Mouse (Mus musculus) forebrain, embryonic 13.5 days (tissue): ENCODE measurements around the gene Epor. TPM values are rescaled to one million over a fixed set of nuclear protein-coding genes. Genes with fewer than 3 reads are reported as not detected.

ENCODE experiments used
- ATAC-seq: fragments of 200-750 bp; cut with Nextera tagmentation; 2 replicates; pipeline ENCODE4 v1.8.0; 2017
- H3K27ac ChIP-seq: fragments of 300-500 bp; sonication (generic); 2 replicates; pipeline ENCODE4 v1.5.1; 2015; ENCODE audit warnings: inconsistent platforms, mild to moderate bottlenecking, moderate library complexity
- H3K27me3 ChIP-seq: fragments of 300-500 bp; sonication (generic); 2 replicates; pipeline ENCODE4 v1.6.1; 2015; ENCODE audit warnings: mild to moderate bottlenecking, inconsistent platforms
- H3K36me3 ChIP-seq: fragments of 300-500 bp; sonication (generic); 2 replicates; pipeline ENCODE4 v1.6.1; 2015; ENCODE audit warnings: mild to moderate bottlenecking, inconsistent platforms; ENCODE audit not compliant: poor library complexity, severe bottlenecking
- H3K4me1 ChIP-seq: fragments of 300-500 bp; sonication (generic); 2 replicates; pipeline ENCODE4 v1.6.1; 2015; ENCODE audit warnings: inconsistent platforms
- H3K4me2 ChIP-seq: fragments of 300-500 bp; sonication (generic); 2 replicates; pipeline ENCODE4 v1.6.1; 2015; ENCODE audit warnings: inconsistent platforms, mild to moderate bottlenecking, moderate library complexity
- H3K4me3 ChIP-seq: fragments of 300-500 bp; sonication (generic); 2 replicates; pipeline ENCODE4 v1.5.1; 2015; ENCODE audit warnings: mild to moderate bottlenecking, inconsistent platforms
- H3K9ac ChIP-seq: fragments of 300-500 bp; sonication (generic); 2 replicates; pipeline ENCODE4 v1.6.1; 2015; ENCODE audit warnings: mild to moderate bottlenecking, inconsistent platforms
- H3K9me3 ChIP-seq: fragments of 300-500 bp; sonication (generic); replicated peaks from 2 replicates; pipeline ENCODE4 v1.6.1; 2016; ENCODE audit warnings: inconsistent platforms
- WGBS: fragments of 180-500 bp; shearing (Covaris S2); methylation state at CpG from one replicate; pipeline ENCODE4 v1.1.7; 2015; 5-methylcytosine and 5-hydroxymethylcytosine counted together
- polyA plus RNA-seq: library from polyadenylated mRNA; unstranded; fragments of >200 nt; fragmentation: Nextera tagmentation; extraction: Ambion mirVana; gene quantifications from 2 replicates; pipeline ENCODE4 v1.2.1, GENCODE M21; 2015

Gene Epor
- 0.99 and 1.9 TPM in 2 replicates for polyA plus RNA-seq

DNA sequence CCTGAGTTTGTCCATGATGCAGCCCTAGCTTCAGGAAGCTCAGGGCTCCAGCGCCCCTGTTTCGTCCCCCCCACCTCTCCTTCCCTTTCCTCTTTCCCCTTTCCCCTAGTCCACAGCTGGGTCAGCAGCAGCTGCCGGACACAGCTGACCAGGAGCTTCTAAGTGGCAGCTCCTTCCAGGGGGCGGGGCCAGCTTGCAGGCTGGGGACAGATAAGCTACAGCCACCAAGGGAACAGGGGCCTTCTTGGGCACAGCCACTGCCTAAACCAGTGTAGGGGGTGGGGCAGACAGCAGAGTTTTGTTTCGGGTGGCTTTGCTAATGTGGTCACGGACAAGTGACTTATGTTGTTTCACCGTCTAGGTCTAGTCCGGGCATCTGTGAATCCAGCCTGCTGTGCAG, at the start of gene Epor:
Gene Epor (minus strand): TSS at position 90 of the 400 bp plus-strand sequence.
- WGBS, result 28% methylated on average over 8 of the region's 8 CpGs
- H3K27me3 ChIP-seq, result peaks cover 60% of the 10 kb centered on the region
- no peak for ATAC-seq

DNA sequence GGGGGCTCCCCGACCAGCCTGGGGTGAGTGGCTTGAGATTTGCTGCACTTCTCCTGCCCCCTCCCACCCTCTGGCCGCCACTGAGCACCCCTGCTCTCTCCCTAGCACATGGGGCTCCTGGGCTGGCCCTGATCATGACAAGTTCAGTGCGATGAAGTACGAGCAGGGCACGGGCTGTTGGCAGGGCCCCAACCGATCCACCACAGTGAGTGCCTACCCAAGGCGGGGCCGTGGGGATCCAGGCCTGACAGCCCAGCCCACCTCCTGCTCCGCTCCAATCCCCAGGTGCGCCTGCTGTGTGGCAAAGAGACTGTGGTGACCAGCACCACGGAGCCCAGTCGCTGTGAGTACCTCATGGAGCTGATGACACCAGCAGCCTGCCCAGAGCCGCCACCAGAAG, 49.4 kb upstream of the Epor start:
- no peak overlapping the region for H3K9ac ChIP-seq
- H3K4me2 ChIP-seq, result no peak overlapping the region
- no peak overlapping the region for H3K4me3 ChIP-seq
- peak; percentile 23 for ATAC-seq
- H3K36me3 ChIP-seq, result peaks cover 94% of the 10 kb centered on the region
- H3K27ac ChIP-seq, result no peak overlapping the region
- no peaks in the 10 kb centered on the region for H3K27me3 ChIP-seq
- H3K4me1 ChIP-seq, result no peaks in the 10 kb centered on the region
- WGBS, result 90% methylated on average over 13 of the region's 13 CpGs
- H3K9me3 ChIP-seq, result no peaks in the 10 kb centered on the region

More for the DNA sequence above, at the start of gene Epor:
- H3K9me3 ChIP-seq, result no peaks in the 10 kb centered on the region
- peak within 1 kb of the TSS; percentile 52 for H3K9ac ChIP-seq
- H3K4me3 ChIP-seq, result peak within 1 kb of the TSS; percentile 38
- H3K27ac ChIP-seq, result no peak within 1 kb of the TSS
- peak within 1 kb of the TSS; percentile 75 for H3K4me2 ChIP-seq
- H3K36me3 ChIP-seq, result no peaks in the 10 kb centered on the region
- H3K4me1 ChIP-seq, result peaks cover 23% of the 10 kb centered on the region

DNA sequence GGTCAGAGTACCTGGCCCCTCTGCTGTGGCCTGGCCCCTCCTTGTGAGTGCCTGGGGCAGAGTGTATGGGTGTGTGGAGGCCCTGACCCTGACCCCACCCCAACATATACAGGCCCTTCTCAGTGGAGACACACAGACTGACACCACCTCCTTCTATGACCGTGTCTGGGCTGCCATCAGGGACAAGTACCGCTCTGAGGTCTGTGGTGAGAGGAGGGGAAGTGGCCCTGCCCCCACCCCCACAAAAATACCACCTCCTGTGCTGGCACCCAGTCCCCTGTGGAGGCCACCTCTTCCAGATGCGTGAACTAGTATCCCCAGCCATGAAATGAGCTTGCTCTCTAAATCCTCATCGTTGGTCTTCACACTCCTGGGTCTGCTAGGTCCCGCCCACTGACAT, 47.7 kb upstream of the Epor start:
- no peak overlapping the region for H3K9ac ChIP-seq
- 0 out of 2 replicates have a peak, but pooled peaks cover 2% of the 10 kb centered on the region for H3K4me1 ChIP-seq
- 87% methylated on average over 5 of the region's 5 CpGs for WGBS
- H3K4me3 ChIP-seq, result no peak overlapping the region
- ATAC-seq, result peak; percentile 22; the same call in 1 of the 2 replicates
- no peaks in the 10 kb centered on the region for H3K27me3 ChIP-seq
- H3K27ac ChIP-seq, result no peak overlapping the region
- no peaks in the 10 kb centered on the region for H3K9me3 ChIP-seq
- H3K36me3 ChIP-seq, result peaks cover 96% of the 10 kb centered on the region
- no peak overlapping the region for H3K4me2 ChIP-seq

DNA sequence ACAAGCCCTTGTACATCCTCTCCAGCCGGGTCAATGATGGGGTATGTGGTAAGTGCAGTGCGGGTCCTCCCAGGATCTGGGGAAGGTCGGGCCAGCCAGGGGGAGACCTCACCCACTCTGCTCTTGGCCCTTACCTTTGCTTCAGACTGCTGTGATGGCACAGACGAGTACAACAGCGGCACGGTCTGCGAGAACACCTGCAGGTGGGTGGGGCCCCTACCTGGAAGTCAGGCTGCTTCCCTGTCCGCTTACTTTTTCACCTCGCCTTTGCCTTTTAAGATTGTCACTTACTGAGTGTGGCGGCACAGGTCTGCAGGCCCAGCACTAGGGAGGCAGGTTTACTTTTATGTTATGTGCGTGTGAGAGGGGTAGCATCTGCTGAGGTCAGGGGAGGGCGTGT, 41.2 kb upstream of the Epor start:
- Histone ChIP-seq H3K4me2 (0 out of 2 replicates have a peak overlapping the region, but pooled peaks have one; percentile 1), H3K36me3 (peaks cover 57% of the 10 kb centered on the region), H3K27me3 (no peaks in the 10 kb centered on the region), H3K9ac (no peak overlapping the region), H3K4me1 (peaks cover 37% of the 10 kb centered on the region), H3K4me3 (0 out of 2 replicates have a peak overlapping the region, but pooled peaks have one; percentile 67), H3K27ac (no peak overlapping the region), H3K9me3 (no peaks in the 10 kb centered on the region)
- 91% methylated on average over 12 of the region's 12 CpGs for WGBS
- ATAC-seq, result no peak

DNA sequence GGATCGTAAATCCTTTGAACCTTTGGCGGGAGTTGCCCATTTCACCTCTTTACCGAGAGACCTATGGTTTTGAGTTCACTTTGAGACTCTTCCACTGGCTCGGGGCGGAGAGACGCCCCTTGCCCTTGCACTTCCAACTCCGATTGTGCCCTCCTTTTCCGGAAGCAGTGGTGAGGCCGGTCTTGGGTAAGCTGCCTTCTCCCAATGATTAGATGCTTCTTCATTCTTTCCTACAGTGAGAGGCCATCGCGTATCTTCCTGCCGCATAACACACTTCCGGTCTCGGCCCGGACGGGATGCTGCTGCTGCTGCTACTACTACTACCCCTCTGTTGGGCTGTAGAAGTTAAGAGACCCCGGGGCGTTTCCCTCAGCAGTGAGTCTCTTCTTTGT, 39.9 kb upstream of the Epor start:
- Histone ChIP-seq H3K36me3 (peaks cover 43% of the 10 kb centered on the region), H3K27me3 (no peaks in the 10 kb centered on the region), H3K4me3 (peak overlapping the region; percentile 67), H3K9ac (peak overlapping the region; percentile 73), H3K9me3 (no peaks in the 10 kb centered on the region), H3K27ac (peak overlapping the region; percentile 49), H3K4me2 (peak overlapping the region; percentile 90), H3K4me1 (peaks cover 37% of the 10 kb centered on the region)
- WGBS, result under 1% methylated on average over 18 of the region's 18 CpGs
- ATAC-seq, result peak; percentile 3

DNA sequence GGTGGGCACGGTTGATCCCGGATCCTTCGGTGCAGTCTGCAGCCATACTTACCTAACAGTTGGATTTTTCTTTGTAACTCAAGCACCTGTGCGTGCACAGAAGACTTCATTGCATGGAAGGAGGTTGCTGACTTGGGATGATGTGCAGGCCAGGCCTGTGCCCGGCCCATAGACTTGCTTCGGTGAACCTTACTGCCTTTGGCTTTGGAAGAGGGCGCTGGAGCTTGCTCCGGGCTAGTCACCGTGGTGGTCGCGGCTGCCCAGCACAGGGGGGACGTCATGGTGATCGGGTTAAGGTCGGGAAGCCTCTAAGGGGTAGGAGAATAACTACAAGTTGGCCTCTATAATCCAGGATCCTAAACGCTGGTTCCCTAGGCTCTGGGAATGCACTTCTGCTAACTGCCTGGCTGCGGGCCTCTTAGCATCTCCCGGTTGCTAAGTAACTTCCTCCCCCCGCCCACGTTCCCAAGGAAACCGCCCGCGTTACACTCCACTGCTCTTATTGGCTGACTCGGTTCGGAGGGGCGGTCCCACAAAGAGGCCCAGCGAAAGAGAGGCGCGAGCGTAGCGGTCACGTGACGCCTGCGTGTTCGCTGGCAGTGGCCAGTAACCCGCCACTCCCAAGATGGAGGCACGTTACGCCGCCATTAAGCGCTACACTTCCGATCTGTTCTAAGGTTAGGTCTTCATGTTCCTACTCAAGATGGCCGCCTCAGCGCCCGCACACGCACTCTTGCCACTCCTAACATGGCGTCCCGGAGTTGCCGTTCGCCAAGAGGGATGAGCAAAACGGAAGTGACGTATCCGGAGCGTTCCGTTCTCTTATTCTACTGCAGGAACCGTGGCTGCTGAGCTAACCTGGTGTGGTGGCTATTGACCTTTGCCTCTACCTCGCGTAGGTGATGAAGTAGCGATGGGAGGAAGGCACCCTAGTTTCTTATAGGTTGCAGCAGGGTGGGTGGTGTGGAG, 39.2 kb upstream of the Epor start, which contains the start of the genes Ccdc151 and Prkcsh:
Gene Ccdc151 (minus strand): TSS at position 441 of the 969 bp plus-strand sequence.
Gene Prkcsh (plus strand): TSS at position 613 of the 969 bp plus-strand sequence.
- Histone ChIP-seq H3K9me3 (no peaks in the 10 kb centered on the region), H3K27me3 (no peaks in the 10 kb centered on the region), H3K36me3 (peaks cover 37% of the 10 kb centered on the region), H3K4me2 (peak within 1 kb of the TSS; percentile 90), H3K27ac (peak within 1 kb of the TSS; percentile 66), H3K4me1 (peaks cover 37% of the 10 kb centered on the region), H3K9ac (peak within 1 kb of the TSS; percentile 73), H3K4me3 (peak within 1 kb of the TSS; percentile 67)
- peak; percentile 99 for ATAC-seq
- 5% methylated on average over 57 of the region's 57 CpGs for WGBS

DNA sequence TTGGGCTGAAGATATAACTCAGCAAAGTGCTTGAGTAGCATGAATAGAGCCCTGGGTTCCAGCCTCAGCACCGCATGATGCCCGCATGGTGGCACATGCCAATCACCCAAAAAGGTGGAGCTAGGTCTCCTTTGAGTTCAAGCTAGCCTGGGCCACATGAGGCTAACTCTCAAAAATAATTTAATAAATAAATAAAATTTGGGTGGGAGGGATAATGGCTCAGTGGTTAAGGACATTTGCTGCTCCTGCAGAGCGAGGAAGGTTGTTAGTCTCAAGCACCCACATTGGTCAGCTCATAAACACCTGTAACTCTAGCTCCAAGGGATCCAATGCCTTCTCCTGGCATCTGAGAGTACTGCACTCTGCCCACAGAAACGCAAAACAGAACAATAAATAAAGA, 38.3 kb upstream of the Epor start:
- Histone ChIP-seq H3K27ac (no peak overlapping the region), H3K9ac (no peak overlapping the region), H3K4me1 (peaks cover 37% of the 10 kb centered on the region), H3K9me3 (no peaks in the 10 kb centered on the region), H3K36me3 (peaks cover 29% of the 10 kb centered on the region), H3K4me2 (peak overlapping the region; percentile 62), H3K4me3 (no peak overlapping the region), H3K27me3 (no peaks in the 10 kb centered on the region)
- ATAC-seq, result no peak
- 86% methylated on average over 4 of the region's 4 CpGs for WGBS

DNA sequence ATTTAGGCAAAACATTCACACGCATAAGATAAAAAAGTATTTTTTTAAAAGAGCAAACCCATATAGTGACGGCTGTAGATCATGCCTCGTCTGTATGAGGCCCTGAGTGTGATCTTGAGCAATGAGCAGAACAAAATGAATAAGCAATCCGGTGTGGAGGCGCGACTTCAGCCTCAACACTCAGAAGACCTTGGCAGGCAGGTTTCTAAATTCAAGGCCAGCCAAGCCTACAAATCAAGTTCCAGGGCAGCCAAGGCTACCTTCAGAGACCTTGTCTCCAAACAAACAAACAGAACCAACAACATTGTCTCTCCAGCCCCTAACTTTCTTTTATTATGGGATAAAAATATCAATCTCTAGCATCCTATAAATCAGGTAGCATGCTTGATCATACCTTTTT, 37.0 kb upstream of the Epor start:
- no peak overlapping the region for H3K27ac ChIP-seq
- ATAC-seq, result no peak
- H3K9me3 ChIP-seq, result no peaks in the 10 kb centered on the region
- H3K4me3 ChIP-seq, result no peak overlapping the region
- H3K36me3 ChIP-seq, result peaks cover 15% of the 10 kb centered on the region
- H3K9ac ChIP-seq, result no peak overlapping the region
- 93% methylated on average over 6 of the region's 6 CpGs for WGBS
- no peak overlapping the region for H3K4me2 ChIP-seq
- H3K4me1 ChIP-seq, result peaks cover 29% of the 10 kb centered on the region
- no peaks in the 10 kb centered on the region for H3K27me3 ChIP-seq

DNA sequence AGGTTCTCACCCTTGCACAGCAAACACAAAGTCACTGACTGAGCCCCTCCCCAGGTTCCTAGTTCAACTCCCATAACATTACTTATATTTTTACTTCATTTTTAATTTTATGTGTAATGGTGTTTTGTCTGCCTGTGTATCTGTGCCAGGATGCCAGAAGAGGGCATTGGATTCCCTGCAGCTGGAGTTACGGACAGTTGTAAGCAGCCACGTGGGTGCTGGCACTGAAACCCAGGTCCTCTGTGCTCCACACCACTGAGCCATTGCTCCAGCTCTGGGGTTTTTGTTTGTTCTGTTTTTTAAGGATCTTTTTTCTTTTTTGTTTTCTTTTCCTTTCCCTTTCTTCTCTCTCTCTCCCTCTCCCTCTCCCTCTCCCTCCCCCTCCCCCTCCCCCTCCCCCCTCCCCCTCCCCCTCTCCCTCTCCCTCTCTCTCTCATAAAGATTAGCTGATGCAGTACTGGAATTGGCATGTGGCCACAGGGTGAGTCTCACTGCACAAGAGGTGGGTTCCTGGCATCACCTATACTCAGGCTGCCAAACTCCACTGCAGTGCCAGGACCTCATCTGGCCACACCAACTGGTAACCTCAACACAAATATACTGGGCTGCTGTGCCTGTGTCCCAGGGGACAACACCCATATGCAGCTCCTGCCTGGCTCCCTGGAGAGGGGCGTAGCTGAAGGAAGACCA, 33.0 kb upstream of the Epor start:
- no peak for ATAC-seq
- H3K9me3 ChIP-seq, result no peaks in the 10 kb centered on the region

DNA sequence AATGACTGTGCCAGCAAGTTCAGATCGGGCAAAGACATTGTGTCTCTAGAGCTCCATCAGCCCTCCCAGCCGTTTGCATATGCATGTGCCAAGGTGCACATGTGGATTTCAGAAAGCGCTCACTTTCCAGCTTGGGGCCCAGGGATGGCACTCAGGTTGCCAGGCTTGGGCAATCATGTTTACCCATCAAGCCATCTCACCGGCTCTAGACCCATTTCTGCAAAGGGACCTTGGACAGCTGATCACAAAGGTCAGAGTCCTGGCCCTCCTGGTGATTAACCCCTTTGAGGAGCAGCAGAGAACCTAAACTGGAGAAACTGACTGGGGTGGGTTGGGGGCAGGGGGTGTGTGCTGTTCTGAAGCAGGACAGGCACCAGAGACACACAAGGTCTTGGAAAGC, 28.9 kb upstream of the Epor start:
- H3K27ac ChIP-seq, result no peak overlapping the region
- ATAC-seq, result no peak
- H3K9me3 ChIP-seq, result no peaks in the 10 kb centered on the region
- 84% methylated on average over 4 of the region's 4 CpGs for WGBS
- H3K9ac ChIP-seq, result no peak overlapping the region
- no peak overlapping the region for H3K4me3 ChIP-seq
- peaks cover 53% of the 10 kb centered on the region for H3K27me3 ChIP-seq
- no peak overlapping the region for H3K4me2 ChIP-seq
- H3K4me1 ChIP-seq, result peaks cover 22% of the 10 kb centered on the region
- no peaks in the 10 kb centered on the region for H3K36me3 ChIP-seq

More for the DNA sequence above, 33.0 kb upstream of the Epor start:
- WGBS, result 92% methylated on average over 3 of the region's 3 CpGs
- H3K4me1 ChIP-seq, result no peaks in the 10 kb centered on the region
- H3K27me3 ChIP-seq, result peaks cover 12% of the 10 kb centered on the region
- H3K36me3 ChIP-seq, result no peaks in the 10 kb centered on the region
- H3K9ac ChIP-seq, result no peak overlapping the region
- H3K4me3 ChIP-seq, result no peak overlapping the region
- H3K27ac ChIP-seq, result no peak overlapping the region
- H3K4me2 ChIP-seq, result no peak overlapping the region

DNA sequence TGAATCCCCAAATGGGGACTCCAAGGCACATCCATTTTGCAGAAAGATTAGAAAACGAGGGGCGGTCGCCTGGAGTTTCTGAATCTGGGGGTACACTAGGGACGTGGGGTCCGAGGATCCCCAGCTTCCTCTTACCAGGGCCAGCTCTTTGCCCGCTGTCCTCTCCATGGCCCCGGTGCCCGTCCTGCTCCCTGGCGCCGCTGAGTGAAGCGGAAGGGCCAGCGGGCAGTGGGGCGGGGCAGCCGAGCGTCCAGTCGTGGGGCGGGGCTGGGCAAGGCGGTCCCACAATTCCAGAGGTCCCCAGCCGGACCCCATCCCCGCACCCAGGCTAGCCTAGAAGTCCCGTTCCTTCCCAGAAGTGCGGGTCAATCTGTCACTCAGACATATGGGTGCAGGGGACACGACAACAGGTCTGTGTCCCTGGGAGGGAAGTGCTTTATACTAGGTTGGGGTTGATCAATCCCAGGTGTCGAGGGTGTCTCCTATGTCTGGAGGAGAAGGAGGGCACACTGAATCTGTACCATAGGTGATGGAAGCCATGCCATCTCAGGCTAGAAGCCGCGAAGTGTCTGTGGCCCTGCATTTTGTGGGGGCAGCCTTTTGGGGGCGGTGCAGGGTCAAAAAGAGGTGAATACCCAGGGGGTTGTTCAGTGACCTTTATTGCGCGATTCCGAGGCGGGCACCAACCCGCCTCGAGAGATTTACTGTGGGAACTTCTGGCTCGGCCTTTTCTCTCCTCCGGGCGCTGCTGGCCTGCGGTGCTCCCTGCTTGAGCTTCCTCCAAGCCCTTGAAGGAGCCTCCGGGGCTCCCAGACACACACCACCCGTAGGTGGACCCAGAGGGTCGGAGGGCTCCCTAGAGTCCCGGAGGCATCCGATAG, 26.2 kb upstream of the Epor start, which contains the start of gene Rgl3:
Gene Rgl3 (minus strand): TSS at position 217 of the 881 bp plus-strand sequence.
- WGBS, result 1% methylated on average over 42 of the region's 42 CpGs
- peak within 1 kb of the TSS; percentile 59 for H3K4me2 ChIP-seq
- ATAC-seq, result peak; percentile 50; the same call in 1 of the 2 replicates
- H3K9ac ChIP-seq, result peak within 1 kb of the TSS; percentile 53
- H3K36me3 ChIP-seq, result no peaks in the 10 kb centered on the region
- no peak within 1 kb of the TSS for H3K27ac ChIP-seq
- peaks cover 71% of the 10 kb centered on the region for H3K27me3 ChIP-seq
- peak within 1 kb of the TSS; percentile 39 for H3K4me3 ChIP-seq
- H3K9me3 ChIP-seq, result no peaks in the 10 kb centered on the region
- peaks cover 22% of the 10 kb centered on the region for H3K4me1 ChIP-seq
